Mouse (Mus musculus): ENCODE measurements around the gene Cyfip2.

The Cyfip2 gene

DNA sequence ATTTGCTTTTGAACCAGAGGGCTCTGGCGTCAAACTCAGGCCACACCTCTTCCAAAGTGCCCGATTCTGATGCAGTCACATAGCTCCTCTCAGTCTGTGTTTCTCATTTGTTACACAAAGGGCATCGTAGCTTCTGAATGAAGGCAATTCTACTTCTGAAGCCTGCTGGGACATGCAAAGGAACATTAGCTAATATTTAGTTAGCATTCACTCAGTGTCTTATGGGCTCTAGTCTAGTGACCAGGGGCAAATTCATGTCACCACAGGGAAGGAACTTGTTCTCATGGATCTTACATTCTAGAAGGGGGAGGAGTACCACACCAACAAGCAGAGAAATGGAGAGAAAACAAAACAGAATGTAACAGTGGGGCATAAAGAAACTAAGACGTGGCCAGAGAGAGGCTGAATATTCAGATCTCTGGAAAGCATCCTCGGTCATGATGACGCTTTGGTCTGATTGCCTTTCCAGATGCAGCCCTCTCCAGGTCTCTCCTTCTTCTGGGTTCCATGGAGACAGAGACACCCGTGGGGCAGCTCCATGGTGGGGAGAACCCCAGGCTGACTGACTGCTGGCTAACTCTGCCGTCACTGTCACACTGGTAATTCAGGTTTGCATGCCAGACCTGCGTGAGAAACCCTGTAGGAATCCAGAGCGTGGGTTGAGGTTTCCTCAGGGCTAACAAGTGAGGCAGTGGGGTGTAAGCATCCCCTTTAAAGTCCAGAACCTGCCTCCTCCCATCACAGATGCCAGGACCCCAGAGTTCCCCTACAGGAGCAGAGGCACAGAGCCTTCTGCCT lies 135.2 kb downstream of the Cyfip2 start:
- DNase-seq, result no peak

DNA sequence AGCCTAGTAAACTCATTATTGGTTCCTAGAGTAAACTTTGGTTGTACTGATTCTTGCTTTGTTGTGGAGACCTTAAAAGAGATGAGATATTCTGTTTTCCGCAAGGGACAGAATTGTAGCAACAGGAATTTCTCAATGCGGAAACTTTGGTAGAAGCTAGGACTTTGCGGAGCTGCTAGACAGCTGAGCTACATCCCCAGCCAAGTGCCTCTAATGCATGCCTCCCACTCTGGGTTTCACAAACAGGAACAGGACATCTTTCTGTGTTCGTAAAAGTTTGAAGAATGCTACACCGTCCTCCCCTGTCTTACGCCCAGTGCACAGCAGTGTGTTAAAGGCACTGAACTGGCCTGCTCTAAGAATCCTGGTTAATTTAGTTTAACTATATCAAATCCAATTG lies 136.5 kb downstream of the Cyfip2 start:
- no peak for DNase-seq

DNA sequence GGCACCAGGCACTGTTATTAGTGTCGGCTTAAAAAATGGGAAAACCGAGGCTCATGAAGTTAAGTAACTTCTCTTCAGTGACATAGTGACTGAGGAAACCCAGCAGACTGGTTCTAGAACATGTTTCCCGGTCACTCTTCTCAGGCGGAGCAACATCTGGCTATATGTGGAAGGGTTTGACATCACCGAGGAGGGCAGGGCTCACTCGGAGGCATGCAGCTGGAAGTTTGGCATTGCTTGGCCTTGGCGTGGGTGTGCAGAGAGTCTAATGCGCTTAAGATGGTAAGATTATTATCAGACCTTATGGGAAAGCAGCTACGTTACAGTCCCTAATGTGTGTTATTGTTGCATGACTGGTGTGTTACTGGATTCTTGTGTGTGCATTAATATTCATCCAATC lies 140.5 kb downstream of the Cyfip2 start:
- no peak for DNase-seq

DNA sequence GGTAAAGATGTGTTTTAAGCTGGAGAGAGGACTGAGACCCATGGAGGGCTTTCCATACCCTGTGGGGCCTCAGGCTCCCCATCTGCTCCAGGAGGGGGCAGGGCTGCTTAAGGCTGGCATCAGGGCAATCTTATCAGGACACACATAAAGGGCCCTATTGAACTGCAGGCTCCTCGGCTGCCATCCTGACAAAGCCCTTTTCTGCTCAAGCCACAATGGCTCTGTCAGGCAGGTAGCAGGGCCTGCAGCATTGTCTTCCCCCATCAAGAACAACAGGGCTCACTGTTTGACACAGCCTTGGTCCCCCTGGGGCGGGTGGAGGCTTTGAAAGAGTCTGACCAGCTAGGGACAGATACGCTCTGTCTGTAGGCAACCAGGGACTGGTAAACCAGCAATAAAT lies 142.8 kb downstream of the Cyfip2 start:
- DNase-seq, result no peak

DNA sequence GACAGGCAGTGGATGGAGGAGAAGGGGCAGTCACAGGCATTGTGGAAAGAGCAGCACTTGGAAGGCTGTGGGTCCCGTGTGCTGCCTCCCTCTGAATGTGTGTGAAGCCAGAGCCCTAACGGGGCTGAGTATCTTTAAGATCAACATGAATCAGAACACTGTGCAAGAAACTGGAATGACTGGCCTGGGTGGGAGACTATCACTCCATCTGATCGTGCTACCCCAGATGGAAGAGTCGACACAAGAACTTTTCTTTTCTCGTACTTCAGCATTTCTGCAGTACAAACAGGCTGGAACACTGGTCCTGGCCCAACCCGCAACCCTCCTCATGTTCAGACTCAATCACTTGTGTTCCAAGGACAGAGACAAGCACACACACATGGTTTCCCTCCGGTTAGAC lies 144.2 kb downstream of the Cyfip2 start:
- DNase-seq, result no peak

DNA sequence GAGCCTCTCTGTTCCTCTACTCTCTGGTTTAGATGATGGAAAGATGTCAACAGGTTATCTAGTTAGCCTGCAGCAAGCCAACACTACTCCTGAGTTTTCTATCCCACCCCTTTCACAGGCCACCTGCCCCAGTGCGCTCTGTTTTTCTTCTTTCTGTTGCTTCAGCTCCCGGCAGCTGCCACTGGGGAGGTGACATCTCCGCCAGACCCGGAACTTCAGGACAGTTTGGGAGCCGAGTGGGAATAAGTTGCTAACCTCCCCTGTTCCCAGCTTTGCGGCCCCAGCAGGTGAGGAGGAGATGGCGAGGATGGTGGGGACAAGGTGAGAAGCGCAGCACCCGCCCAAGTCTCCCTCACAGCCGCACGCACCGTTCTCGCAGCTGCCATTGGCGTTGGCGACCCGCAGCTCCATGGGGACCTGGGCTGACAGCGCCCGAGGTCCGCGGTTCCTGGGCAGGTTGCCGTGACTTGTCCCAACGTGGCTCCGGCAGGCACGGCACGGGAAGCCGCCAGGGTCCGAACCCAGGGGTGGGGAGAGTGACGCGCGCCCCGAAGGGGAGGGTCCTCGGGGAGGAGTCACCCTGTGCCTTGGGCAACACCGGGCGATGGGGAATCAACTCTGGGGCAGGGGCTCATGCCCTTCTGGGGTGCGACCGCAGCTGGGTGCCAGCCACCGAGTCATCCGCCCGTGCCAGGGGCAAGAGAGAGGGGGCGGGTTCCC lies 146.6 kb downstream of the Cyfip2 start, which contains the start of gene Nipal4:
TSS of gene Nipal4 (minus strand) at position 643 of the 720 bp plus-strand sequence.
- DNase-seq, result peak; percentile 3 to 9

DNA sequence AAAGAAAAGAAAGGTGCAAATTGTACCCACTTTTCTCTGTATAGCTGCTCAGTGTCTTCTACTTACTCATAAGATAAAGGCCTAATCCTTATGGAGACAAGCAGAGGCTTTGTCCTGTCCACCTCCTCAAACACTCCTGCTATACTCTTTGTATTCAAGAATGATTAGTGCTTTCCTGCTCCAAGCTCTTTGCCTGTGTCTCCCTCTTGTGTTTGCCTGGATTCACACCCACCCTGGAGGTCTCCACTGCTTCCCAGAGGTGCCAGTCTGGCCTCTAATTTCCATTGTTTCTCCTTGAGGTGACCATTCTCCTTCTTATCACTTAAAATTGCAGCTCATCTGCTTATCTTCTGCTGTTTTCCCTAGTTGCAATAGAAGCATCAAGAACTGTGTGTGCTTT lies 155.2 kb downstream of the Cyfip2 start:
- no peak for DNase-seq

DNA sequence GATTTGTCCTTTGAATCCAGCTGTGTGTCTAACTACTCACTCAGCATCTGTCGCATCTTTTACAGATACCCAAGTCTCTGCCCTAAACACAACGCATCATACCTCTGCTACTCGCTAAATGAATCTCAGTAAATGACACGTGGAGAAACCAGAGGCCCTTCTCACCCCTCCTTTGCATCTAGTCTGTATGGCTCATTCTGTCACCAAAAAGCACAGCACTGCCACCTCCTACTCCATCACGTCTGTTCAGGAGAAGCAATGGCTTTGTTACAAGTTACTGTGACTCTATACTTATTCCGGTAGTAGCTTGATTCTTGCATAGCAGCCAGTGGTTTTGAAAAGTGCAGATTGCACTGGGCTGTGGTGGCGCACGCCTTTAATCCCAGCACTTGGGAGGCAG lies 155.7 kb downstream of the Cyfip2 start:
- no peak for DNase-seq

DNA sequence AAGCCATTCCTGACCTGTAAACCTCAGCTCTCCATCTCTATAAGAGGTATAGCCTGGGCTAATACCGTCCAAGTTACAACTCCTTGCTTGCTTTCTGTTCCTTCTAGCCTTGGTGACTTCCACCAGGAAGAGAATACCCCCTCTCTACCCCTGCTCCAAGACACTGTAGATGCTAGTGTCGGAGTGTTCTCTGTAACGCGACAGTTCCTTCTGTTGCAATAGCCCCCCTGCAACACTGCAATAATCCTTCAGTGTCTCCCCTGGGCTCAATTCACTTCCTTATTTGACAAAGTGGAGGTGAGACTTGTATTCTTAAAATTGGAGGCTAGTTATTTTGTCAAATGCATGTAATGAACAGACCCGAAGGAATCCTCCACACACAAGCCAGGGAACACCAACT lies 166.0 kb downstream of the Cyfip2 start:
- no peak for DNase-seq

DNA sequence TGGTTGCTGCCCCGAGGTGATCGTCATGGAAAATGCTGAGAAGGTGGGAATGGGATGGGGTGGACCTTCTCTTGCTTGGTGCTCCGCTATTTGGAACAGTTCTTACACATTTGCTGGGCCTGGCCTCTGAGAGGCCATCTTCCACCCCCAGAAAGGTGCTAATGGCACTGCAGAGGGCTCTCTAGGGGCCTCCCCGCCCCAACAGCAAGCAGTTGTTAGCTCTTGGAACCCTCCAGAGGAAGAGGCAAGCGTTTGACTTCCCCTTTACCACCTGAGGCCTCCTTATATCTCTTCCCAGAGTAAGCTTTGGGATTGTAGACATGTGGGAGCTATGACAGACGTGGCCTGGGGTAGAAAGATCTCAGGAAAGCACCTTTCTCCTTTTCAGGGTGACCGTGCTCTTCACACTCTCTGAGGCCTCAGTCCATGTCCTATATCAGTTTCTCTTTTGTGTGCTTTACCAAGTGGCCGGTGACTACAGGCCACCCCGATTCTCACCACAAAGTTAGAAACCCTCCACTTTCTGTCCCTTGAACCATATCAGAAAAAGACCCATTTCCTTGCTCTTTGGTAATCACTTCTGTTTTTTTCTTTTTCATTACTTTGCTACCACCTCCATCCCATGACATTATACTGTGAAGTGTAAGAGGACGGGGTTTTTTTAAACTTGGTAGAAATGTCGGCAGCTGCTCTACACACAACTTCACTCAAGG lies 167.3 kb downstream of the Cyfip2 start:
- DNase-seq, result no peak

Measured in thymus, postnatal 36 days (tissue).